Mouse (Mus musculus): Measurements from ENCODE around the gene Lypd6b. TPM values are rescaled to one million over a fixed set of nuclear protein-coding genes. Genes with fewer than 3 reads are reported as not detected.

The Lypd6b gene
- polyA plus RNA-seq, 1 experiment from 2014 or later = 3.9 TPM

DNA sequence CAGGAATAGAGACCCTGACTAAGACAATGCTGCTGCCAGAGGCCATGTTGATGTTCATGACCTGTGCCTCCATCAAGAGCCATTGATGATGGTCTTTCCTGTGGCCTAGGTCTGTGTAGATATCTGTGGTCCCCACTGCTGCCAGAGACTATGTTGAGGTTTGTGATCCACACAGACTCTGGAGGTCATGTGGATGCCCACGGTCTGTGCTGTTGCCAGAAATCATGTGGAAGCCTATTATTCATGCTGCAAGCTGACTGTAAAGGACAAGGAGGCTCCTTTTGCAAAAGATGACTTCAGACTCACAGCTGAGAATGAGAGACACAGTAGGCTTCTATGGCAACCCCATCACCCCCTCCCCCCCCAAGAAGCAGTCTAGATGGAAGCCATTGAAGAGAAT, 209.7 kb downstream of the Lypd6b start:
- 88% methylated on average over 1 of the region's 1 CpGs for WGBS
- Histone ChIP-seq H3K27me3 (replicated peaks; ENCODE audit: low read depth, poor library complexity, severe bottlenecking) (no peaks in the 10 kb centered on the region), H3K36me3 (replicated peaks) (no peaks in the 10 kb centered on the region), H3K27ac (replicated peaks) (no peak overlapping the region), H3K4me1 (peaks cover 3% of the 10 kb centered on the region; the same call in 1 of the 2 replicates), H3K9me3 (no peaks in the 10 kb centered on the region), H3K4me3 (no peak overlapping the region)
- no peak for DNase-seq (ENCODE audit: low spot score)

Other genes with a start within 250 kb of the Lypd6b start
- 30.4 and 30.8 TPM in 2 replicates for gene Kif5c, start 168.4 kb upstream of the Lypd6b start, polyA plus RNA-seq (2016; fragmentation: Nextera tagmentation; extraction: Ambion mirVana)